Mouse (Mus musculus) cerebellum, adult 9-11 months (tissue): ENCODE data around the gene Man1a.

Experiments
- DNase-seq: peaks from one replicate; pipeline ENCODE4 v3.0.0; 2022

Man1a gene

DNA sequence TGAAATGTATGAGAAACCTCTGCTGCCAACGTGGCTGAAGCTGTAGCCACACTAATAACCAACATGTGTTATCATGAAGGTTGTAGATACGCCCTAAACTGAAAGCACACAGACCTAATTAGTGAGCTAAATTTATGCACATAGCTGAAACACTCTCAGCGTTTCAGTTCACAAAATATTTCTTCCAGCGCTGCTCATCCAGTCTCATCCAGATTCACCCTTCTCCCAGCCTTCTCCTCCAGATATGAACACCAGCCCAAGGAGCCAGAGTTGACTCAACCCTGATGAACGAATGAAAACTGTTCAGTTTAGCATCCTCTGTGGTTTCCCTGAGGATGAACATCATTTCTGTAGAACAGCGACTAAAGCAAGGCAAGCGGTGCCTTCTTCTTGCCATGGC is 15.8 kb downstream of the Man1a start:
- DNase-seq, result no peak

DNA sequence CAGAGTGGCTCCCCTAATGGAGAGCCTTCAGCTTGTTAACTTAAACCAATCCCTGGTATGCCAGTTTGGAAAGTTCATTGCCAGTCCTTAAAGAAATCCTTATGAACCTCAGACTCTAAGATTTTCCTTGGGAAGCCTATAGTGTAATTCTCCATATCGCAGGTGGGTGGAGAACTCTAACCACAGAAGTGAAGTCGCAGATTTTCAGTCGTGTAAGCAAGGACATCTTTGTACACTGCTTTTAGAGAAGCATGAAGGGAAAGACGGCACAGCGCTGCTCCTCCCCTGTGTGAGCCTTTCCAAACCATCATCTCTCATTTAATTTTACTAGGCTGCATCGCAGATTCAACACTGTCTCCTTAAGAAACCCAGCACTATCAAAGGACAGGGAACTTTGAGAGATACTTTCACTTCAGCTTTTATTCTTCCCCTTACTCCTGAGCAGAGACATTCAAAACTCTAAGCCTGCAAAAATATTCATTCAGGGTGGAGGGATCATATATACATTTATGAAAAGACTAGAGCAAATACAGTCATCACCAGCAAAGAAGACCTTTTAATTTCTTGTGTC is 16.6 kb downstream of the Man1a start:
- no peak for DNase-seq

DNA sequence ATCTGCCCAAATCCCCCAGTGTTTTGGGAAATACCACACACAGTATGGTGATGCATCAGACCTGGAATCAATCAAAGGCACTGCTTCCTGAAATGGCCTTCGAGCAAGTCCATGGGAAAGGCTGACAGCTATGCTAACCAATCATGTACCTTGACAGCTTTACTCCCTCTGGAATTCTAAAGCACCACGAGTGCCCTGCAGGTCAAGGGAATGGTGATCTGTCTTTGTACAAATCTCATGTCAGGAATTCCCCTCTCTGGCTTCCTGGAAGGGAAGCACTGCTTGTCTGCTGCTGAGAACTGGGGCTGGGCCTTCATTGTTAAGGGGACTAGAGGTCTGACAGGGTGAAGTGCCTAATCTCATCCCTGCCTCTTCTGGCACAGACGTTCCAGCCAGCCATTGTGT is 17.3 kb downstream of the Man1a start:
- DNase-seq, result no peak

DNA sequence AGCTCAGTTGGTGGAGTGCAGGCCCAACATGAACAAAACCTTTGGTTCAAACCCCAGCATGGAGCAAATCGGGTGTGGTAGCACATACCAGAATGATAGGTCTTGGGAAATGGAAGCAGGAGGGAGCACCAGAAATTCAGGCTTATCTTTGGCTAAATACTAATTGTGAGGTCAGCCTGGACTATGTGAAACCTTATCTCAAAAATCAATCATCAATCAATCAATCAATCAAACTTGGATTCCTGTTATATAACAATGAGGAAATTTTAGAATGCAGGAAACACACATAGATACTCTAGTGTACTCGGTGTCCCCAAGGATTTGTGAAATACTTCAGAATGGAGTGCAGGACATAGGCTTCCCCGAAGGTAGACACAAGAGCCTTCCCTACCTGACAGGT is 17.8 kb downstream of the Man1a start:
- no peak for DNase-seq

DNA sequence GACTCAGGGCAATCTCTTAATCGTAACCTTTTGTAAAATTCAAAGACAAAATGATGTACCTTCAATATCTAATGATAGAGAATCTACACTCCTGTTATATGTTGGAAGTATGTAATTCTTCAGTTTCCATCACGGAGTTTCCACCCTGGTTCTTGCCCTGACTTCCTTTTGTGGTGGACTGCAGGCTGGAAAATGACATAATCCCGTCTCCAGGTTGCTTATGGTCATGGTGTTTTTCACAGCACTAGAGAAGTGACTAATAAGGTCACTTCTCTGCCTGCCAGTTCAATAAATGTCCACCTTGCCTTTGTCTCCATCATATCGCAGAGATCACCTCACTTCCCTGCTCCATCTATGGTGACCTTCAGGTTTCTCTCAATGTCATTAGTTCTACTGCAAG is 22.2 kb downstream of the Man1a start:
- no peak for DNase-seq

DNA sequence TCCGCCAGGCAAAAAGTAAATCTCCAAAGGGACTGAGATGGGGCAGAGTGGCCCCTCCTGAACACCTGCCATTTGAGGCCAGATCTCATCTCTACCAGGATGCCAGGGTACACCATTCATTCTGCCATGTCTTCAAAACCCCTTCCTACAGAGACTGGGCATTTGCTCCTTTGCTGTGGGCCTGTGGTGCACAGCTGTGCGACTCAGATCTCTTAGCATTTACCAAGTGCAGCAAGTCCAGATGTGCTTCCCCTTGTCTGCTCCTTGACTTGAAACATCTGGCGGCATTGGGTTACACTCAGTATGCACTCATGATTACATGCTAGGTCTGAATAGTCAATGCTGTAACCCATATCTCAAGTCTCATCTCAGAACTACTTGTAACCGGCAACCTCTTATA is 28.5 kb downstream of the Man1a start:
- DNase-seq, result no peak

DNA sequence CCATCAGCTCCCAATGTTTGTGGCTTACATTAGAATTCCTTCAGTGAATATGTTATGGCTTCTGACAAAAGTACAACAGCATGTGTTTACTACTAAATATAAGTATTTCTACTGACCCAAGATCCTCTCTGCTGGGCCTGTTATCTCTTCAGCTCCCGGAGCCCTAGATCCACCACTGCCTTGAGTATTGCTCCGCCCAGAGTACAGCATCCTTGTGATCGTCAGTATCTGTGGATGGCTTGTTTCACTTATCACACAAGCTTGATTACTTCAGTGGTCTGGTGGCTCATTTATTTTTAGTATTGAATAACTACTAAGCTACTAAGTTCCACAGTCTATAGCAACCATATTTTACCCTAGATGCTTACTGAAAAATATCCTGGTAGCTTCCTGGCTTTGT is 33.1 kb downstream of the Man1a start:
- no peak for DNase-seq

DNA sequence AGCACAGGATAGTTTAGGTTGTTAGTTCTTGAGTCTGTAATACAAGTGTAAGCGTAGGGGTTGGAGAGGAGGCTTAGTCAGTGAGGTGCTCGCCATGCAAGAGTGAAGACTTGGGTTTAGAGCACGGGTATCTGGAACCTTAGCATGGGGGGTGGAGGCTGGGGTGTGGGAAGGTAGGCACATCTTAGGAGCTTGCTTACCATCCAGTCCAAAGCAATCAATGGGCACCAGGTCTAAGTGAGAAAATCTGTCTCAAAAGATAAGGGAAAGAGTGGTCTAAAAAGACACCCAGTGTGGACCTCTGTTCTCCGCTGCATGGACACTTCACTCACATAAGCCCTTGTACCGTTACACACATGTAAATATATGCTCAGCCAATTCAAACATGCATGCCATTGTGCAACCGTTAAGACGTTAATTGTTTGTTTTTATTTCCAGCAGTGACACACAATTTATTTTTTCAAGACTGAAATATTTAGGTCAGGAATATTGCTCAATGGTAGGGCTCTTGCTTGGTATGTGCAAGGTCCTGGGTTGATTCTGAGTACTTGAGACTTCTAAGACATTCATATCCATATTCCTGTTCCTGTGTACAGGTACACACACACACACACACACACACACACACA is 34.1 kb downstream of the Man1a start:
- no peak for DNase-seq

DNA sequence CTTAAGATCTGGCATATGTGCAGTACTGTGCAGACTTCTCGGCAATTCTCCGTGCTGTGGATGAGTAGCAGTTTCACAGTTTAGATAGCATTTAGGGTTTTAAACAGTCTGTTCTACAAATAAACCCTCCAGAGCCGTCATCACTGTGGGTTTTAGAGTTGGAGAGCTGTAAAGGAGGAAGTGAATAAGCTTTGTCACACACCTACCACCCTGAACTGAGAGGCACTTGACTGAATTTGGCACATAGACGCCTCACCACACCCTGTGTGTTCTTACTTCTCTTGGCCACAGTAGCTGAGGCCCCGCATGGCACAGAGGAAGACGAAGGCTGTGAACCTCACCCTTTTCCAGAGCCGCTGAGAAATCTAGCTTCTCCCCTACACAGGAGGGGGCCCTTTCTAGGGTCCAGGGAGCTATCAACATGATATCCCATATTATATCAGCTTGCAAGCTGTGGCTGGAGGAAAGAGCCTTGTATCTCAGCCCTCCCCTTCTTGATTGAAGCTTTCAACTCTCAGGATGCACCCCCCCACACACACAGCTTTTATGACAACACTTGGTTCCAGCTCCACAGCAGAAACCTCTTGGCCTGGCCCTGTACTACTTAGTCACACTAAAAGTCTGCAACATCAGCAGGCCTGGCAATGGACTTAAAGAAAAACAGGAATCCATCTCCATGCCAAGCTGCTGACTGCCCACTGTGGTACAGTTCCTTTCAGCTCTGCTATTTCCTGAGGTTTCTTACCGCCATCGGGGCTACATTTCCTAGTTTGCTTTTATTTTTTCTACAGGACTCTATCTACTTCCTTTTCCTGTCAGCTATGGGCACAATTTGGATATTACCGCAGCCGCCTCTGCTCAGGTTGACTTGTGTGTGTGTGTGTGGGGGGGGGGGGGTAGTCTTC is 35.9 kb downstream of the Man1a start:
- DNase-seq, result no peak

DNA sequence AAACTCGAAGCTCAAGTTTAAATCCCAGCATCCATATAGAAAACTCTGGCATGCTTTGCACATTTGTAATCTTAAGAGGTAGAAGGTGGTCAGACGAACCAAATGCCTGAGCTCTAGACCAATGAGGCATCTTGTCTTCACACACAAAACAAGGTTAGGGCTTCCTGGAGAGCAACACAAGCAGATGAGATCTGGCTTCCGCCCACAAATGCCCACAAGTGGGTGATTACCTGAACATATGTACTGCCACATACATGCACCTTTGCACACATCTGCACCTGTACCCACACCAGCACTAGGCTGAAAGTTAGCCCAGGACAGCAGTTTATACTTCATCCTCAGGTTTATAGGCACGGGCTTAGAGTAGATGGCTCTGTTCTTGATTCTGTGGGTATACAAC is 36.7 kb downstream of the Man1a start:
- DNase-seq, result no peak

DNA sequence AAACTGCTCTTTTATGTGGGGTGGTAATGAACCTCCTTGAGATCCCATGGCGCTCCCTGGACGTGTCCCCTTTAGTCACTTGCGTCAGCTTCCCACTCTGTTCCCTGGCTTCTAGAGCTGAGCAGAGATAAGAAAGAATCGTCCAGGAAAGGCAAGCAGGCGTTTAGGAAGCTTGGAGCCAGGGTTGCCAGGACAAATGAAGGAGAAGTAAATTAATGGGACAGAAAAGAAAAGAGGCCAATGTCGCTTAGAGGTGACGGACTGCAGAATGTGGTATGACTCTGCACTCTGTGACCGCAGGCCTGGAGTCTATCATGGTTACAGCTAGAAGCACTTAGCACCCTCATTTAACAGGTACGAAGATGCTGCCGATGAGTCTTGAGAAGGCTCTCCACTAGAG is 37.7 kb downstream of the Man1a start:
- DNase-seq, result no peak

DNA sequence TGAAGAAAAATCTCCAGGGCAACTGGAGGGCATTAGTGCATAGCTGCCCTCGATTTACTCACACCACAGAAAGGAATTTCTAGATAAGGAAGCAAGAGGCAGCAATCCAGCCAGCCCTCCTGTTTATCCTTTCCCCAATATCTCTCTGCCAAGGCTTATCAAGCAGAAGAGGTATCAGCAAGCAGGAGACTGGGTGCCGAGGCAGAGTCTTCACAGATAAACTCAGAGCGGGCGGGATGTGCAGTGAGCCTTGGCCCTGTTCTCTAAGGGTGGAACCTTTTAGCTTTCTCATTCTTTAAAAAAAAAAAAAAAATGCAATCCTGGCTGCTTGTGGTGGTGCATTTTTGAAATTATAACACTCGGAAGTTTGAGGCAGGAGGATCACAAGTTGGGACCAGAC is 38.2 kb downstream of the Man1a start:
- DNase-seq, result no peak

DNA sequence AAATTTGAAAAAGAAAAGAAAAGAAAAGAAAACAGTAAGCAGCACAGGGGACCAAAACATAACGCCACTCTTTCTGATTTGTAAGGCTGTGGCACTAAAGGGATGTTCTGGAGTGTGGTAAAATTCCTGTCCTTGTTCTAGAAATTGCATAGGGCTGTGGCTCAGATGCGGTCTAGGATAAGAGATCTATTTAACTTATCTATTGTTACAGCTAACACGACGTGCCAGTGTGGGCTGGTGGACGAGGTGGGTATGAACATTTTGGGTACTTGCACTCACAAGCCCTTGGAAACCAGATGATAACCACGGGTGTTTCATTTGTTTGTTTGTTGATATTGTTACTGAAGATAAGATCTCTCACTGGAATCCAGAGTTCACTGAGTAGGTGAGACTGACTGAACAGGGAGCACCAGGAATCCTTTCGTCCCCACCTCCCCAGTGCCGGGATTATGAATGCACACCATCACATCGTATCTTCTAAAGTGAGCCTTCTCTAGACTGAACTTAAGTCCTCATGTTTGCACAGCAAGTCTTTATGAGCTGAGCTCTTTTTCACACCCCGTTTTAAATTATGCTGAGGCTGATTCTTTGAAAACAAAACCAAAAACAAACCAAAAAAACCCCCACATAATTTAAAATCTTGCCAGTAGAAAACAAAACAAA is 38.9 kb downstream of the Man1a start:
- DNase-seq, result no peak

DNA sequence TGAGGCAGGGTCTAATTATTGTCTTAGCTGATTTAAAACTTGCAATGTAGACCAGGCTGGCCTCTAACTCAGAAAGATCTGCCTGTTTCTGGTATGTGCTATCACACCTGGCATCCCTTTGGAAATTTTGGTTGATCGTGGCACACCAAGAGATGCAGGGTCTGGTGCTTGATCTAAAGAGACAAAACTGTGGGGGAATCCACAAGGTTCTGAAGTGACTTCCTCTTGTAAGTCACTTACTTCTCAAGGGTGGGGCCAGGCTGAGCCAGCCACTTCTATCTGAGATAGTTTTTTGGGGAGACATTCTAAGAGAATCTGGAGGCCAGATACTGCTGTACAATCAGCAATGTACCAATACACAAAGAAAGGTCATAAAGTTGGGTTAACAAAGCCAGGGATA is 40.8 kb downstream of the Man1a start:
- DNase-seq, result no peak

DNA sequence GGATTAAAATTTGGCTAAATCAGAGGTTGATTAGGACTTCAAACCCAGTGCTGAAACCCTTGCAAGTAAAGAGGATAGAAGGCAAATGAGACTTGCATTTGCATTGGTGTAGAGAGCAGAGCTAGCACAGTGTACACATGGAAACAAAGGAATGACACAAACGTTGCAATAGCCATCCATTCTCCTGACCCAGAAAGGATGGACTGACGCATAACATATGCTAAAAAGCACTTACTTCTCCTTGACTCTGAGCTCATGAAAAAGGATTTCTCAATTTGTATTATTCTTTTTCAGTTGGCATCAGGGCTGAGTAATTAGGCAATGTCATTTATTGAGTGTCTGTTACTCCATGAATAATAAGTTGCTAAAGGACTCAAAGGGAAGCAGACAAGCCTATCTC is 41.6 kb downstream of the Man1a start:
- DNase-seq, result no peak

DNA sequence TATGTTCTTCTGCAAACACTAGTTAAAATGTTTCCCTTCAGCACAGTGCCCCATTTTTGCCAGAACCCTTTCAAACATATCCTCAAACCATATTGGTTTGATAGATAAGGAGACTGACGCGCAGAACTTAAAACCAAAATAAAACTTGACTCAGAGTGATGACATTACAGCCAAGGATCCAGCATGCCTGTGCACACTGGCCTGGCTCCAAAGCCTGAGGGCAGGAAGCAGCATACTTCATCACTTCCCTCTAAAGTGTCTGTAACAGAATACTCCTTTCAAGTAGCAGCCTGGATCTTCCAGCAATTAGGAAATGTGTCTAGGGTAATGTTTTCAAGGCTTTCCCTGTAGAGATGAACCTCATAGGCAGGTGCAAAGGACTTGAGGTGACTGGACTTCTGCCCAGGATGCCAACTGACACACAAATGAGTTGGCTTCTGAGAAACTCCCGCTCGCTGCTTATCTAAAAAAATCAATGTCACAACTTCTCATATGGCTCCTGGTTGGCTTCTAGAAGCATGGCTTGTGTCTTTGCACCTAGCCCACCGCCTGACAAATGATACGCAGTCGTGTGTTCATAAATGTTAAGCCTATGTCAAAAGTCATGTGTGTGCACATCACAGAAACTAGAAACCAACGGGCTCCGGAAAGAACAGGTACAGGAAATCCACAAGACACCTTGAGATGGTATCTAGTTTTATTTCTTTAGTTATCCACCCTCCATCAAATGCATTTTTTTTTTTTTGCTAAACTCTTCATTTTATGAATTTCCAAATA is 43.9 kb downstream of the Man1a start:
- DNase-seq, result no peak

DNA sequence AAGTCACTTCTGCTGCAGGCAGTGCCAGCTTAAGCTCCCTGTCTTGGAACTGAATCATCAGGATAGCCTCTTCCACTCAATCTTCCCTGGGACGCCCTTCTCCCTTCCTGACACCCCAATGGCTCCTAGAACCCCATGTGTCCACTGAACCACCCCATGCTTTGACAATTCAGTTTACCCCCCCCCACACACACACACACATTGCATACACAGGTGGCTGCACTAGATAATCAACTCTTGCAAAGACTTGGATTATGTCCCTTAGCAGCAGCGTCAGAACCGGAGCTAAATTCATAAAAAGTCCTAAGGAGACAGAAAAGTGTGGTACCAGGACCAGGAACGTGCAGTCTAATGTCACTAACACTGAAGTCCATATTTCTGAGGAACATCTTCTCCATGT is 47.5 kb downstream of the Man1a start:
- no peak for DNase-seq

DNA sequence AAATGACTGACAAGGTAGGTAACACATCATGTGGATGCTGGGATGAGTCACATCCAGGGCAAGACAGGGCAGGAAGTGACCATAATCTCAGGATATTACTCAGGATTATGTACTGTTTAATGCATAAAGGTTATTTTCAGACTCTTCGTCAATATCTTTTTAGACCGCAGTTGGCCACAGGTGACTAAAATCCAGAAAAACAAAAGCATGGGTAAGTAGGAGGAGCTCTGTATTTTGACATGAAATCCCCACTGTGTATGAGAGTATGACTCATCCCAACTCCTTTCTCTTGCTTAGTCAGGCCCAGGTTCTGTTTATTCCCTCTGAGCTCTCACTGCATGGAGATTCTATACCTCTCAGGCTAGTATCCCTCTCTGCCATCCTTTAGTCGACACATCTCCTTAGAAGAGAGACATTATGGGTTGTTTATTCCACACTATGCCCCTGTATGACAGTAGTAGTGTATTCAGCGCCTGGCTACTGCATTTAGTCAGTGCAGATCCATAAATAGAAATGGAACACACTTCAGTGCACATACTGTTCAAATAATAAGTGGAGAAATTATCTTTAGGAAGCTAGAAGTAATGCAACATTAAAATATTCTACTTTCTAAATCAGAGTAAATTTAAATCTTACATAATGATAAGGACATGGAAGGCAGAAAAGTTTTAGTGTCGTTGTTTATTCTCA is 49.5 kb downstream of the Man1a start:
- DNase-seq, result no peak

DNA sequence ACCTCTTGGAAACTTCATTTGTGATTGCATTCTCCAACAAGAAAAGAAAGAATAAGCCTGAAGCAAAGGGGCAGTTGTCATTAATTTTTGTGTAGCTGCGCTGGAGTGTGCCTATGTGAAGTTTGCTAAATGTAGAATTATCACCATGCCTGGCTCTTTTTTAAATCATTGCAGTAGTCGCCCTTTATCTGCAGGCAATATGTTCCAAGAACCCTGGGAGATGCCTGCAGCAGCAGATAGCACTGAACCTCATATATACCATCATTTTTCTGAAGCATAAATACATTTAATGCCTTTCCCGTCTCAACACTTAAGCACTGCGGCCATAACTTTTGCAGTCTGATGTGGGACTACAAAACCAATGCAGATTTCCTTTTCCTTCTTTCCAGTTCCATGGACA is 50.3 kb downstream of the Man1a start:
- DNase-seq, result no peak

DNA sequence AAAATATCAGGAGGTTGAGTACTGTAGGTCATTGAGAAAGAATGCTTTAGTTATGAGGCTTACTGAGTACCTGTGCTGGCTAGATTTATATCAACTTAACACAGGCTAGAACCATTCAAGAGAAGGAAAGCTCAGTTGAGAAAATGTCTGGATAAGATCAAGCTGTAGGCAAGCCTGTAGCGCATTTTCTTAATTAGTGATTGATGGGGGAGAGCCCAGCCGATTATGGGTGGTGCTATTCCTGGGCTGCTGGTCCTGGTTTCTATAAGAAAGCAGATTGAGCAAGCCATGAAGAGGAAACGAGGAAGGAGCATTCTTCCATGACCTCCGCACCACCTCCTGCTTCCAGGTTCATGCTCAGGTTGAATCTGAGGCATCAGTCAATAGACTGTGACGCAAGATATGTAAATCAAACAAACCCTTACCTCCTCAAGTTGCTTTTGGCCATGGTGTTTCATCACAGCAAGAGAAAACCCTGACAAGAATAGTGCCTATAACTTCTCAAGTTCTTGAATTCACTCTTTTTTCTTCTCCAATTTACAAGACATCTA is 58.4 kb downstream of the Man1a start:
- no peak for DNase-seq

DNA sequence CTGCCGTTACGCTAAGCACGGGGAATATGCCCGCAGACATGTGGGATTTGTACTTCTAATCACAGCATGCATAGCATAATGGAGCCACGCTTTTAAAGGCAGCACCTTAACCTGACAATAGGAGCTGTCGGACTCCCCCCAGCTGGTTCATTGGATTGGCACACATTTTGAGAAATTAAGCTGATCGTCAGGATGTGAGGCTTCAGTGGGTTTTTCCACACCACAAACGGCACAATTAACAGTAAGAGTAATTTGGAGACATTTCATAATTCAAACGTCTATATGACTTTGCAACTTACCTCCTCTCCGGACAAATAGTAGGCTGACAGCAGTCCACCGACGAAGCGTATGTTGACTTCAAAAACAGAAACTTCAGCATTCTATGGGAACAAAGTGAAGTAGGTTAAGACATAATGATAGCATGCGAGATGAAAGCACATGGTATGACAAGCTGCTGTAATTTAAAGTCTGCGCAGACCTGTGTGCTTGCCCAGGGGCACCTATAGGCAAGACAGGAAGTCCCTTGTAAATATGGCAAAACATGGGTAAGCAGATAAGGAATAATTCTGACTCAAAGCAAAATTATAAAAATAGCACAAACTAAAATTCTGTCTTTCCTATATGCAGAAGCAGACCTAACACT is 62.2 kb downstream of the Man1a start:
- no peak for DNase-seq
